Mouse (Mus musculus): Measurements from ENCODE around the gene Crebrf.

DNA sequence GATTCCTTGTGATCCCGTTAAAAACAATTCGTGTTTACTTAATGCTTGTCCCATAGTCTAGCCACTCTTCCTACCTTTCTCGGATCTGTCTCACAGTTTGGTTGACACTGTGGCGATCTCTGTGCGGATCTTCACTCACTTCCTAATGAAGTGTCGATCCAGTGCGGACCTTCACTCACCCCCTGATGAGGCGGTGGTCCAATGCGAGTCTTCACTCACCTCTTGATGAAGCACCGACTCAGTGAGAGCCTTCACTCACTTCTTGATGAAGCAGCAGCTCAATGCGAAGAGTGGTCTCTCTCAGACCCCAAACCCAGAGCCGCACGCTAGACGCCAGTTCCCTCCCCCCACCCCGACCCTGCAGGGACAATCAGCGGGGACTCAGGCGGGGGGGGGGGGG, 110.7 kb downstream of the Crebrf start:
- TF ChIP-seq POLR2A (IDR thresholded peaks at IDR 0.05; ENCODE audit: low read depth, low read length) = no peak
- TF ChIP-seq CTCF (IDR thresholded peaks at IDR 0.05; ENCODE audit: extremely low read depth, insufficient read length, insufficient replicate concordance, low read depth, low read length) = no peak

Measured in small intestine, adult 2 months (tissue).